Mouse (Mus musculus) thymus, adult 2 months (tissue): ENCODE measurements at regions not wholly inside any gene's neighbourhood (a gene's known extent, or its start where the extent isn't known, plus 50 kb on each side); places are given as distances from the start of the nearest gene placed in this dataset.

Experiments used
- CTCF ChIP-seq: fragments of 200-500 bp; IDR thresholded peaks from 2 replicates; pipeline ENCODE4 v1.5.1; 2012; ENCODE audit warnings: mild to moderate bottlenecking, control low read depth, low read length, moderate library complexity, borderline replicate concordance; ENCODE audit not compliant: control insufficient read depth, poor library complexity, insufficient read depth; ENCODE audit errors: extremely low read depth
- POLR2A ChIP-seq: fragments of 200-500 bp; IDR thresholded peaks from 2 replicates; pipeline ENCODE4 v1.6.1; 2012; ENCODE audit warnings: mild to moderate bottlenecking, low read length, control low read depth, moderate library complexity; ENCODE audit not compliant: control insufficient read depth, poor library complexity, insufficient read depth; ENCODE audit errors: extremely low read depth

- TF ChIP-seq CTCF (no peak), POLR2A (no peak)
These were observed 204.0 kb upstream of the Ncam1 start for GRCm38 (mm10) chr9:50002695-50003094.
